Mouse (Mus musculus): ENCODE results near the gene Tmem140.

Tmem140 gene

DNA sequence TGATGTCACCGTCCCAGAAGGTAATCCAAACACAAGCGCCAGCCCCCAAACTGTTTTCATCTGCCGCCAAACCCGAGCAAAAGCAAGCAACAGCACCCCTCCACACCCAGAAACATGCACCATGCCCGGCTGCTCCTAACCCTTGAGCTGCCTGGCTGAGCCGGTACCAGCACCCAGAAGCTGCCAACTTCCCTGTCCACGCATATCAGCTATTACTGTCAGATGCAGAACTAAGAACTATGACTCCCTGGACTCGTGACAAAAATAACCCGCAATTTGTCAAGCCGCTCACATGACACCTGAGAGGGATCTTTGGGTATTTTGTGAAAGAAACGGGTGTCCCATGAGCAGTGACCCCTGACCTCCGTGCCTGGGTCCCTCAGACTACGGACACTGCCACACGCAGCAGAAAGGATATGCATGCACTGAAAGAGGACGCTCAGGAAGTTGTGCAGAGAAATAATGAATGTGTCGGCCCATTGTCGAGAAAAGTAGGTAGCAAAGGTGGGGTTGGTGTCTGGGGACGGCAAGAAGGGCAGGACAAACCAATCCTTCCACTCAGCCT, 44.8 kb downstream of the Tmem140 start:
- in situ Hi-C loops (cut with MseI, MboI): no loop called here

DNA sequence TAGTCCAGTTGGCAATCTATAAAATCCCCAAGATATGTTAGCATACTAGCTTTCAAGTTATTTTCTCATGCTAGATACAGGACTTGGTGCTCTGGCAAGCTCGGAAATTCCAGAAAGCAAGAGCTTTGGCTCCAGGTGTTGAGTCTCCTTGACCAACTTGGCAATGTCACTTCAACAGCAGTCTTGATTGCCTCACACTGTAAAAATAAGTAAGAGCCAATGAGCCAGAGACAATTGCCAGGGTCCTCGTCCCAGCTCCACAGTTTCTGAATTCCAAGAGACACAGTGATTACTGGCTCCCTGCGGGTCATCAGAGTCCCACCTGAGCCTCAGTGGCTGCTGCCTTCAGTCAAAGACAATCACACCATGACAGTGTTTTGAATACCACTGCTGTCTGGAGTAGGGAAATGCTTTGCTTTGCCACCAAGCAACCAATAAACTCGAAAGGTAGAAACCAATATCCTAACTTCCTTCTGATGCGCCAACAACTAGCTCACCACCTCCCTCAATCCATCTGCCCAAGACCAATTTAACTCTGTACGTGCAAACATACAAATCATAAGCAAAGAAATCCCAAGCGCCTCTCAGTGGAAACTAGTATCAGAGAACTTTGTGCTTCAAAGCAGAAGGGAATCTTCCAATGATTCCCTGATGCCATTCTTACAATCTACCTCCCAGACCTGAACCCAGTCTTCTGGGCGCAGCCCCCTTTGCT, 46.8 kb downstream of the Tmem140 start:
- in situ Hi-C loops (cut with MseI, MboI): no loop called here

DNA sequence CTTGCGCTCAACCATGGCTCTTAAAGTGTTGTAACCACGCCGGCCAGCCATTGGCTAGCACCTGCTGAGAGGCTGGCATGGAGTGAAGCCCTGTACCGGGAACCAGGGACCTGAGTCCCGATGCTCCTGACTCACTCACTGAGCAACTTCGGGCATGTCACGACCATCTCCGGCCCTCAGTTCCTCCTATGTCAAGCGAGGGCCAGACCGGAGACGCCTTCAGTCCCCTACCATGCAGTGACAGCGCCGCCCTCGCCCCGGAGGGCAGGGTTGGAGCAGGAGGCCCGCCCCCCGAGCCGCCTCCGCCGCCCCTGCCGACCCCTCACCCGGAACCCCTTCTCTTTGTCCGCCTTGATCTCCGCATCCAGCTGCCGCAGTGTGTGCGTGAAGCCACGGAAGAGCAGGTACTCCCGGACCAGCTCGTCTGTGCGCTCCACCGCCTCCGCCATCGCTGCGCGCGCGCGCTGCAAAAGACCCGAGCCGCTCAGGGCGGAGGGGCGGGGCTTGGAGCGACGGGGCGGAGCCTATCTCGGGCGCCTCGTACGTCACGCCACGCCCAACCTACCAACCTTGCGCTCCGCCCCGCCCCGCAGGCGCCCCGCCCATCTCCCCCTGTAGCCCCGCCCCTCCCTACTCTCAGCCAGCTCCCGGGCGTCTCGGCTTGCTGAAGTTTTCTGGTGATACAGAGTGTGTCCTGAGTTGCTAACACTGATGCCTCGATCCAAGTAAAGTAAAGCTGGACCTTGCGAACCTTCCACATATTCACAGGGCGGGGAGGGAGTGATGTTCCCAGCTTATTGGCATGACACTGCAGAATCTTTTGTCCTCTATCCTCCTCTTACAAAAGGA, 47.6 kb downstream of the Tmem140 start, which contains the start of gene Wdr91:
Wdr91 (minus strand) TSS at position 506 of the 849 bp plus-strand sequence.
- in situ Hi-C loops (cut with MseI, MboI): no loop called here

DNA sequence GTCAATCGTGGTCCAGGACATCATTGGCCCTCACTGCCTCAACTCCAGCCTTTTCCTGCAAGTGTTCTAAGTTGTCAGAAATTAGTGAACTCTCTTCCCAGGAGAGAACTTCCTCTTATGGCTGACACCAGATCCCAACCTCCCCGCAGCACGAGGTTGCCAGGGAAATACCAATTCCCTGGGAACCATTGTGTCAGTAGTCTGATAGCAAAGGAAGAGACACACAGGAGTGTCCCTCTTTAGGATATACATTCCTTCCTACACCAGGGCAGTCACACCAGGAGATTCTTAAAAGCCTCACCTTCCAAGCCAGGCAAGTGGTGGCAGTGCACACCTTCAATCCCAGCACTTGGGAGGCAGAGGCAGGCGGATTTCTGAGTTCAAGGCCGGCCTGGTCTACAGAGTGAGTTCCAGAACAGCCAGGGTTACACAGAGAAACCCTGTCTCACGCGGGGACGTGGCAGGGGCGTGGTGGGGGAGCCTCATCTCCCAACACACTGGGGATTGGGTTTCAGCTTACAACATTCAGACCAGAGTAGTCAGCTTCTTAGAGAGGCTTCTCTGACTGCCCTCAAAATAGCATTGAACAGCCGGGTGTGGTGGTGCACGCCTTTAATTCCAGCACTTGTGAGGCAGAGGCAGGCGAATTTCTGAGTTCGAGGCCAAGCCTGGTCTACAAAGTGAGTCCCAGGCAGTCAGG, 50.5 kb downstream of the Tmem140 start:
- in situ Hi-C loops (cut with MseI, MboI): no loop called here

DNA sequence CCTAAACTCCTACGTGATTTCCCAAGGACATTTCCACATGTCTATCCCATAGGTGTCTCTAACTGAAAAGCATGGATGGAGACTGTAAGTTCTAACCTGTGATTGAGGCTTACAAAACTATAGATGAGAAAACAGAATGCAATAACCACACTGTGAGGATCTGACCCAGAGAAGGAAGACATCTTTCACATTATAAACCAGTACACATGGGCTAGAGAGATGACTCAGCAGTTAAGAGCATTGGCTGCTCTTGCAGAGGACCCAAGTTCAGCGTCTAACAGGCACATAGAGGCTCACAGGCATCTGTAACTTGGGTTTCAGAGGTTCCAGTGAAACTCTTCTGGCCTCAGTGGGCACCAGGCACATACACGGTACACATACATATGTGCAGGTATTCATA, 51.5 kb downstream of the Tmem140 start:
- in situ Hi-C loops (cut with MseI, MboI): no loop called here

DNA sequence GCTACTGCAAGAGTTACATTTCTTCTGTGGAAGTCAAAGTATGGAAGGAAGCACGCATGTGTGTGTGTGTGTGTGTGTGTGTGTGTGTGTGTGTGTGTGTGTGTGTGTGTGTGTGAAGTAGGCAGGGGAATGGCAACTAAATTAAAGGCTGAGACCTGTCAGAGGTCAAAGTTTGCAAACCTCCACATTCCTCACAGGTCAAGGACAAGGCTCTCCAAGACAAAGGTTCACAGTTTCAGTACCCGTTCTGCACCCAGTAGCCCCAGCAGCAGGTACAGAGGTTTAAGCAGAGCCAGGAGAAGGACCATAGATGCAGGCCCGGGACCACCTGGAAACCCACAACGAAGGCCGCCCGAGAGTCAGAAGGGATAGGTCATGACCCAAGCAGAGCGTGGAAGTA, 56.2 kb downstream of the Tmem140 start:
- in situ Hi-C loops (cut with MseI, MboI): no loop called here

DNA sequence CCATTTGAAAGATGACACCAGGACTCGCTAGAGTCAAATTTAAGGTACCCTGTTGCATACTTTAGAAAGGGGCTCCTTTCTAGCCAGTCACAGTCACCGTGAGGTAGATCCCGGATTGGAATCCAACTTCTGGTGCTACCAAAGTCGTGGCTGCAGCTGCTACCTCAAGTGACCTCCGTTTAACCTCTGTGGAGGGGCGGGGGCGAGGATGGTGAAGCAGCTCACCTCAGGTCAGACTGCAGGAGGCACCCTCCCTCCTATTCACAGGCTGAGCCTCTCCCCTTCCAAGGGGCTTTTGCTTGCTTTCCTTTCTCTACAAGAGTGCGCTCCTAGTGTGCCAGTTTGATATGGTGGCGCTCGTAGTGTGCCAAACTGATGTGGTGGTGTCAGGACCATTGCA, 57.0 kb downstream of the Tmem140 start, which contains the start of gene Stra8:
Stra8 (plus strand) TSS at position 208 of the 400 bp plus-strand sequence.
- in situ Hi-C loops (cut with MseI, MboI): loop anchor here (10.0 kb wide), 2 partner anchors 135 to 145 kb away; partner anchors contain the start of gene Agbl3 (in 1 of the 2)

DNA sequence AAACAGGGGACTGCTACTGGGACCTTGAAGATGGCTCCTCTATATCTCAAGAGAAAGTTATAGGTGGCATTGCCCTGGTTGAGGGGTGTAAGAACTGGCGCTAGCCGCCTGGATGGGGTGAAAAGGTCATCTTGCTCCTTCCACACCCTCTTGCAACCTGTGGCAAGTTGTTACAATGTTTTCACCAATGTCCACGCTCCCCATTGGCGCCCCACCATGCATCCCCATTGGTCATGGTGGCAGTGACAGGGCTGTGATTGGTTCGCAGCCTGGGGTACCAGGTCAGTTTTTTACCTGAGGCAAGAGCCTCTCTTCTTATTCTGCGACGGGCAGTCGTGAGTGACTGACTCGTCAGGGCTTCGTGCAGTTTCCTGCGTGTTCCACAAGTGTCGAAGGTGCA, 57.7 kb downstream of the Tmem140 start:
- in situ Hi-C loops (cut with MseI, MboI): loop anchor here (10.0 kb wide), 2 partner anchors 136 to 146 kb away; partner anchors contain the start of gene Agbl3 (in 1 of the 2)

DNA sequence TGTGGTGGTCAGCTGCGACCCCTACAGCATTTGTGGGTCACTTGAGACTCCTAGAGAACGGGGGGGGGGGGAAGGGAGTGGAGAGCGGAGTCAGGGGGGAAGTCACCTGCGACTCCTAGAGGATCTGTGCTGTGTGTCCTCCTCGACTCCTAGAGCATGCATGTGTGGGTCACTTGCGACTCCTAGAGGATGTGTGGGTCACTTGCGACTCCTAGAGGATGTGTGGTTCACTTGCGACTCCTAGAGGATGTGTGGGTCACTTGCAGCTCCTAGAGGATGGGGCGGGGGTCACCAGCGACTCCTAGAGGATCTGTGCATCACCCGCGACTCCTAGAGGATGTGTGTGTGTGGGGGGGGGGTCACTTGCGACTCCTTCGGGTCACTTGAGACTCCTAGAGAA, 59.0 kb downstream of the Tmem140 start:
- in situ Hi-C loops (cut with MseI, MboI): loop anchor here (10.0 kb wide), 2 partner anchors 137 to 147 kb away; partner anchors contain the start of gene Agbl3 (in 1 of the 2)
